Mouse (Mus musculus): ENCODE measurements around the gene Flii. TPM values are rescaled to one million over a fixed set of nuclear protein-coding genes. Genes with fewer than 3 reads are reported as not detected.
A peak's percentile ranks its signal among the peaks of the same experiment; 100 is the strongest.

Flii gene
- polyA plus RNA-seq (2014; fragmentation: Nextera tagmentation; extraction: Ambion mirVana): 67.6 and 76.2 TPM in 2 replicates

- Histone ChIP-seq H3K9ac (replicated peaks; ENCODE audit: low read depth, low read length) (peak within 1 kb of the TSS; percentile 87), H3K36me3 (ENCODE audit: control insufficient read depth, insufficient read depth, low read length) (peaks cover 19% of the 10 kb centered on the region), H3K27me3 (ENCODE audit: control insufficient read depth, insufficient read depth, low read length) (no peaks in the 10 kb centered on the region), H3K4me3 (ENCODE audit: low read depth, low read length) (peak within 1 kb of the TSS; percentile 87), H3K27ac (ENCODE audit: low read length) (peak within 1 kb of the TSS; percentile 89), H3K9me3 (ENCODE audit: control insufficient read depth, low read depth, low read length) (no peaks in the 10 kb centered on the region), H3K4me2 (replicated peaks; ENCODE audit: low read depth, low read length) (peak within 1 kb of the TSS; percentile 66), H3K4me1 (ENCODE audit: control insufficient read depth, insufficient read depth, low read length) (peaks cover 17% of the 10 kb centered on the region; the same call in 1 of the 2 replicates)
- under 1% methylated on average over 57 of the region's 71 CpGs for WGBS
- peak; percentile 66 for ATAC-seq (ENCODE audit: insufficient number of reproducible peaks, insufficient read depth, low FRiP score, low read depth)
These were observed at the start of gene Flii for GRCm38 (mm10) chr11:60726601-60727391. Gene Flii, minus strand, starts transcription at chr11:60727263.

DNA sequence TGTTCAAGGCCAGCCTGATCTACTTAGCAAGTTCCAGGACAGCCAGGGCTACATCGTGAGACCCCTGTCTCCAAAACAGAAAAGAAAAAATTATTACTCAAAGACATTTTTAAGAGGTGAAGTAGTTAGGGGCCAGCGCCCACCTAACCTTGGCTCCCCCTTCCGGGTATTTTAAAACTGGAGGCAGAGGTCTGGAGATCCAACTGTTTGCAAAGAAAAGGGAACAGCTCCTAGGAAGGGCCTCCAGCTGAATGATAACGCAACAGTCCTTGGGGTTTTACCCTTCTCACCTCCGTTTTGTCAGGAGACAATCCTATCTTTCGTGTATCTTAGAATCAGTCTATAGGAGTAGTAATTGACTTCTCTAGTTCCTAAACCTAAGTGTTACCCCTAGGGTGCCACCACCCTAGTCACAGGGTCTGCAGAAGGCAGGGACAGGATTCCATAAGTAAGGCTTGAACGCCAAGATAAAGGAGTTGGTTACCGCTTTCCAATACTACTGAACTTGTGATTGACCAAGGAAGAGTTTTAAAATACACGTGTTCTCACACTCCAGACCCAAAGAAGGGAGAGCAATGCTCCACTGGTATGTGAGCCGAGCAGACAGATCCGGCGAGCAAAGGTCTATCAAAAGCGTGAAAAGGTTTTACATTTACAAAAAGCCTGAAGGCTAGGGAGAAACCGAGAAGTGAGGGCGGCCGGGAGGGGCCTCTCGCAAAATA, 49.2 kb upstream of the Flii start:
- Histone ChIP-seq H3K9ac (replicated peaks; ENCODE audit: low read depth, low read length) (peak overlapping the region; percentile 51), H3K36me3 (ENCODE audit: control insufficient read depth, insufficient read depth, low read length) (peaks cover 4% of the 10 kb centered on the region; the same call in 1 of the 2 replicates), H3K9me3 (ENCODE audit: control insufficient read depth, low read depth, low read length) (no peaks in the 10 kb centered on the region), H3K4me1 (ENCODE audit: control insufficient read depth, insufficient read depth, low read length) (peaks cover 45% of the 10 kb centered on the region), H3K27me3 (ENCODE audit: control insufficient read depth, insufficient read depth, low read length) (no peaks in the 10 kb centered on the region), H3K27ac (ENCODE audit: low read length) (peak overlapping the region; percentile 53), H3K4me2 (replicated peaks; ENCODE audit: low read depth, low read length) (peak overlapping the region; percentile 64), H3K4me3 (ENCODE audit: low read depth, low read length) (peak overlapping the region; percentile 66)
- no peak for ATAC-seq (ENCODE audit: insufficient number of reproducible peaks, insufficient read depth, low FRiP score, low read depth)
- WGBS: 4% methylated on average over 17 of the region's 17 CpGs

- peaks cover 38% of the 10 kb centered on the region for H3K4me1 ChIP-seq (ENCODE audit: control insufficient read depth, insufficient read depth, low read length)
- H3K36me3 ChIP-seq (ENCODE audit: control insufficient read depth, insufficient read depth, low read length): peaks cover 4% of the 10 kb centered on the region; the same call in 1 of the 2 replicates
- no peaks in the 10 kb centered on the region for H3K27me3 ChIP-seq (ENCODE audit: control insufficient read depth, insufficient read depth, low read length)
- peak overlapping the region; percentile 66 for H3K4me3 ChIP-seq (ENCODE audit: low read depth, low read length)
- peak overlapping the region; percentile 64 for H3K4me2 ChIP-seq (replicated peaks; ENCODE audit: low read depth, low read length)
- H3K27ac ChIP-seq (ENCODE audit: low read length): no peak overlapping the region
- WGBS: 56% methylated on average over 6 of the region's 6 CpGs
- H3K9me3 ChIP-seq (ENCODE audit: control insufficient read depth, low read depth, low read length): no peaks in the 10 kb centered on the region
- H3K9ac ChIP-seq (replicated peaks; ENCODE audit: low read depth, low read length): peak overlapping the region; percentile 51; the same call in 1 of the 2 replicates
- no peak for ATAC-seq (ENCODE audit: insufficient number of reproducible peaks, insufficient read depth, low FRiP score, low read depth)
These were observed 48.5 kb upstream of the Flii start for GRCm38 (mm10) chr11:60775578-60775977.

DNA sequence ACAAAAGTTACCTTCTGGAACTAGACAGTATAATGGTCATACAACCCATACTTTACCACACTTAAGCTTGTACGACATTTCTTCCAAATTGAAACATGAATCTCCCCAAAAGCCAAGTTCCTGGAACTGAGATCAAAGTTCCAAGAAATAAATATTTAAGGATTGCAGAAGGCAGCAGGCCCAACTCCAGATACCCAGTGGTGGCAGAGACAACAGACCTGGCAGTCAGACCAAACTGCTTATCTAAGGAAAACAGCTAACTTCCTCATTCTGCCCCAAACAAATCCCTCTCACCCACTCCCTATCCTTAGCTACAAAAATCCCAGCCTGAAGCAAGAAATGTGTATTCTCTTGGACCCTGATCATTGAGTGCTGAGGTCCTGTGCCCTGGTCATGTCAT, 47.8 kb upstream of the Flii start:
- Histone ChIP-seq H3K36me3 (ENCODE audit: control insufficient read depth, insufficient read depth, low read length) (peaks cover 4% of the 10 kb centered on the region; the same call in 1 of the 2 replicates), H3K27me3 (ENCODE audit: control insufficient read depth, insufficient read depth, low read length) (no peaks in the 10 kb centered on the region), H3K9ac (replicated peaks; ENCODE audit: low read depth, low read length) (no peak overlapping the region), H3K27ac (ENCODE audit: low read length) (no peak overlapping the region), H3K9me3 (ENCODE audit: control insufficient read depth, low read depth, low read length) (no peaks in the 10 kb centered on the region), H3K4me3 (ENCODE audit: low read depth, low read length) (no peak overlapping the region), H3K4me1 (ENCODE audit: control insufficient read depth, insufficient read depth, low read length) (peaks cover 30% of the 10 kb centered on the region), H3K4me2 (replicated peaks; ENCODE audit: low read depth, low read length) (peak overlapping the region; percentile 64; the same call in 1 of the 2 replicates)
- no peak for ATAC-seq (ENCODE audit: insufficient number of reproducible peaks, insufficient read depth, low FRiP score, low read depth)
- WGBS: 53% methylated on average over 1 of the region's 1 CpGs

- Histone ChIP-seq H3K27ac (ENCODE audit: low read length) (no peak overlapping the region), H3K27me3 (ENCODE audit: control insufficient read depth, insufficient read depth, low read length) (no peaks in the 10 kb centered on the region), H3K4me2 (replicated peaks; ENCODE audit: low read depth, low read length) (no peak overlapping the region), H3K9me3 (ENCODE audit: control insufficient read depth, low read depth, low read length) (no peaks in the 10 kb centered on the region), H3K4me1 (ENCODE audit: control insufficient read depth, insufficient read depth, low read length) (peaks cover 25% of the 10 kb centered on the region), H3K9ac (replicated peaks; ENCODE audit: low read depth, low read length) (no peak overlapping the region), H3K36me3 (ENCODE audit: control insufficient read depth, insufficient read depth, low read length) (no peaks in the 10 kb centered on the region), H3K4me3 (ENCODE audit: low read depth, low read length) (no peak overlapping the region)
- 87% methylated on average over 3 of the region's 3 CpGs for WGBS
- ATAC-seq (ENCODE audit: insufficient number of reproducible peaks, insufficient read depth, low FRiP score, low read depth): no peak
These were observed 47.2 kb upstream of the Flii start for GRCm38 (mm10) chr11:60774158-60774689.

GRCm38 (mm10) chr11:60772161-60772560, 45.1 kb upstream of the Flii start:
- Histone ChIP-seq H3K36me3 (ENCODE audit: control insufficient read depth, insufficient read depth, low read length) (no peaks in the 10 kb centered on the region), H3K9me3 (ENCODE audit: control insufficient read depth, low read depth, low read length) (no peaks in the 10 kb centered on the region), H3K27ac (ENCODE audit: low read length) (no peak overlapping the region), H3K4me3 (ENCODE audit: low read depth, low read length) (no peak overlapping the region), H3K27me3 (ENCODE audit: control insufficient read depth, insufficient read depth, low read length) (no peaks in the 10 kb centered on the region), H3K4me2 (replicated peaks; ENCODE audit: low read depth, low read length) (no peak overlapping the region), H3K9ac (replicated peaks; ENCODE audit: low read depth, low read length) (no peak overlapping the region), H3K4me1 (ENCODE audit: control insufficient read depth, insufficient read depth, low read length) (peaks cover 11% of the 10 kb centered on the region)
- 81% methylated on average over 4 of the region's 4 CpGs for WGBS
- no peak for ATAC-seq (ENCODE audit: insufficient number of reproducible peaks, insufficient read depth, low FRiP score, low read depth)

GRCm38 (mm10) chr11:60770776-60771175, 43.7 kb upstream of the Flii start:
- no peaks in the 10 kb centered on the region for H3K27me3 ChIP-seq (ENCODE audit: control insufficient read depth, insufficient read depth, low read length)
- WGBS: 88% methylated on average over 3 of the region's 3 CpGs
- no peak overlapping the region for H3K4me3 ChIP-seq (ENCODE audit: low read depth, low read length)
- no peak for ATAC-seq (ENCODE audit: insufficient number of reproducible peaks, insufficient read depth, low FRiP score, low read depth)
- H3K36me3 ChIP-seq (ENCODE audit: control insufficient read depth, insufficient read depth, low read length): no peaks in the 10 kb centered on the region
- H3K9me3 ChIP-seq (ENCODE audit: control insufficient read depth, low read depth, low read length): no peaks in the 10 kb centered on the region
- no peak overlapping the region for H3K9ac ChIP-seq (replicated peaks; ENCODE audit: low read depth, low read length)
- H3K4me1 ChIP-seq (ENCODE audit: control insufficient read depth, insufficient read depth, low read length): peaks cover 6% of the 10 kb centered on the region
- H3K27ac ChIP-seq (ENCODE audit: low read length): no peak overlapping the region
- H3K4me2 ChIP-seq (replicated peaks; ENCODE audit: low read depth, low read length): no peak overlapping the region

DNA sequence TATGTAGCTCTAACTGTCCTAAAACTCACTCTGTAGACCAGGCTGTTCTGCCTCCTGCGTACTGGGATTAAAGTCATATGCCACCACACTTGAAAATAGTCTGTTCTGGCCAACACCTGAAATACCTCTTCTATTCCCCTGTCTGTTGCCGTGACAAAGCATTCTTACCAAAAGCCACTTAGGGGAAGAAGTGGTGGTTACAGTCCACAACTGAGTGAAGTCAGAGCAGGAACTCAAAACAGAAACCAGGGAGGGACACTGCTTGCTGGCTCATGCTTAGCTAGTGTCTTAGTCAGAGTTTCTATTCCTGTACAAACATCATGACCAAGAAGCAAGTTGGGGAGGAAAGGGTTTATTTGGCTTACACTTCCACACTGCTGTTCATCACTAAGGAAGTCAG, 42.3 kb upstream of the Flii start:
- Histone ChIP-seq H3K9ac (replicated peaks; ENCODE audit: low read depth, low read length) (no peak overlapping the region), H3K4me2 (replicated peaks; ENCODE audit: low read depth, low read length) (no peak overlapping the region), H3K4me3 (ENCODE audit: low read depth, low read length) (no peak overlapping the region), H3K4me1 (ENCODE audit: control insufficient read depth, insufficient read depth, low read length) (no peaks in the 10 kb centered on the region), H3K9me3 (ENCODE audit: control insufficient read depth, low read depth, low read length) (no peaks in the 10 kb centered on the region), H3K27me3 (ENCODE audit: control insufficient read depth, insufficient read depth, low read length) (no peaks in the 10 kb centered on the region), H3K27ac (ENCODE audit: low read length) (no peak overlapping the region), H3K36me3 (ENCODE audit: control insufficient read depth, insufficient read depth, low read length) (no peaks in the 10 kb centered on the region)
- ATAC-seq (ENCODE audit: insufficient number of reproducible peaks, insufficient read depth, low FRiP score, low read depth): no peak
- WGBS: 81% methylated on average over 2 of the region's 2 CpGs
